Mouse (Mus musculus) kidney, postnatal 25 days (tissue): ENCODE data around the gene Bcam.

Experiments used
- DNase-seq, 2 experiments: peaks; one replicate each; pipeline ENCODE4 v3.0.0; 2021; ENCODE audit warnings: mixed read lengths in 2 of 2

Bcam gene

DNA sequence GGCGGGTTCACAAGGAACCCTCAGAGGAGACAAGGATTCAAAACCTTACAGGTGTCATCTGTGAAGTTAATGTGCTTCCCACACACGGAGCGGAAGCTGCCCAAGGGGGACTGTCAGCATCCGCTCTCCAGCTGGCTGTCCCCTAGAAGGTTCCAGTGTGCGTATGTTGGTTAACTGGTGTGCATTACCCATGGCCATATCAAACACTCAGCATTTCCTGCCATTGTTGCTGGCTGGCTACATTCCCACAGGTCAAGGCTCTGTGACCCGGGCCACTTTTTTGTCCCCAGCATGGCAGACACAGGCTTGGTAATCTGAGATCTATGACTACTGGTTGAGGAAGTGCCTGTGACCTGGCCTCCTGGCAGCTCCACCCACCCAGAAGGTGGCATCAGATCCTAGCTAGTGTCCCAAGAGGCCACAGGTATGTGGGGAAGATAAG, 48.0 kb downstream of the Bcam start:
- peak; percentile 76 to 83 for DNase-seq

DNA sequence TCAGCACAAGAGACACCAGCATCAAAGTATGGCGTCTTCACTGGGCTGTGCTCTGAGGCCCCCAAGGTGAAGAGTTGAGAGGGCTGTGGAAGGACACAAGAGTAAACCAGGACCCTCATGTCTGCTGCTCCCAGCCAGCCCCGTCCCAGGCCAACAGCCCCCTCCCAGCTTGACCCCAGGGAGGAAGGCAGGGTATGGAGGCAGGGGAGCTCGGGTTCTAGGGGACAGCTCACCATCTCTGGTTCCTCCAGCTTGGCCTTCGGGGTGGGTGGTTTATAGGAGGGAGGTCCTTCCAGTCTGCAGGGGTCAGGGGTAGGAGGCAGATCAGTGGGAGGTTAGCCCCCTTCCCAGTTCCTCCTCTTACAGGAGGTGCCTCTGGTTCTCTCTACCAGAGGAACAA, 51.6 kb downstream of the Bcam start:
- DNase-seq = no peak

DNA sequence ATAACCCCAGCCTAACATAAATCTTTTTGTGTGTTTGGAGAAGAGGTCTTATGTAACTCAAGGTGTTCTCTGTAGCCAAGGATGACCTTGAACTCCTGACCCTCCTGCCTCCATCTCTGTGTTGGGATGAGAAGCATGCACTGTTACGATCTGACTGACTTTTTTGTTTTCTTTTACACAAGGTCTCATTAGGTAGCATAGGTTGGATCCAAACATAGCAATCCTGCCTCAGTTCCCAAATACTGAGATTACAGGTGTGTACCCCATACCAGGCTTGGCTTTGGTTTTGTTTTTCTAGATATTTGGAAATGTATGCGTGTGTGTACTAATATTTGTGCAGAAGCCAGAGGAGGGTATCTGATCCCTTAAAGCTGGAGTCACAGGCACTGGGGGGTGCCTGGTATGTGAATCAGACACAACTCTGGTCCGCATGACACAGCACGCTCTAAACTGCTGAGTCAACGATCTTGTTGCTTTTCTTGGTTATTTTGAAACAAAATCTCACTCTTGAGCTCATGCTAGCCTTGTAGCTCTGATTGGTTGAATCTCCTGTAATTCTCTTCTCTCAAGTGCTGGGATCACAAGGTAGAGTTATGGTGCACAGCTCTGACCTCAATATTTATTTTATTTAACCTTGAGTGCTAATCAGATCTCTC, 52.4 kb downstream of the Bcam start:
- no peak for DNase-seq

DNA sequence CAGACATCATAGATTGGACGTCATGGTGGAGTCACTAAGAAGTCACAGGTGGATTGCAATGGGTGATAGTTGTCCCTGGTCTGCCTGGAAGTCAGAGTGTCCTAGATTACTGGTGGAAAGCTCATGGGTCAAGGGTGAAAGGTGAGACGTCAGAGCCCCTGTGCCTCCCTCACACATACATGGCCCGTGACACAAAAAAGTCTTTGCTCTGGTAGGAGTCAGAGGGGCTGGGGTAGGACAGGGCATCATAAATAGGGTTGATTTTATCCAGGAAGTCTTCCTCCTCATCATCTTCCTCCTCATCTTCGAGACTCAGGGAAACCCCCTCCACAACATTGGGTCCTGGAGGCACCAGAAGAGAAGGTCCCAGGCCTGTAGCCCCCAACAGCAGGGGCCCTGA, 53.5 kb downstream of the Bcam start:
- DNase-seq = no peak

- no peak for DNase-seq
Observed at GRCm38 (mm10) chr7:19716822-19717221, 54.0 kb downstream of the Bcam start.

DNA sequence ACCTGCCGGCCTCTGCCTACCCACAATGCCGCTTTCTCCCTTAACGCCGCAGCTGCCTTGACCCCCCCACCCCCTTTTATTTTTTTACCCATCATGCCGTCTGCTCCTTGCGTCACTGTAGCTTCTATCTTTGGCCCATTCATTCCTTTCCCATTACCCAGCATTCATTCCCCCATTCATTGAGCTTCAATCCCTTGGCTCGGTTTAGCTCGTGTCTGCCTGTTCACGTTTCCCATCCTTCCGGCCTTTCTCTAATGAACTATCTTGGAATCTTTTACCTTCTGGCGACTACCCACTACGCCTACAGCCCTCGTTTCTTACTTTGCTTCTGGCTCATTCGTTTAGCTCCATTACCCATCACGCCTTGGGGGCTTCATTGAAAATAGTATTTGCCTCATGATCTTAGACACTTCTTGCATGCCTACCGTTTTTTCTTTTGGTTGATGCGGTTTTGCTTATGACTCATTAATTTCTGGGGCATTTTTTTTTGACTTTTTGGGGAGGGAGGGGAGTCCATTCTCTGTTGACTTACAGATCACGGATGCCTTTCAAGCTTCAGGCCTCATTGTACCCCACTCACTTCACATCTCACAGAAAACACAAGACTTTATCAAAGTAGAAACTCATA, 54.6 kb downstream of the Bcam start:
- no peak for DNase-seq

DNA sequence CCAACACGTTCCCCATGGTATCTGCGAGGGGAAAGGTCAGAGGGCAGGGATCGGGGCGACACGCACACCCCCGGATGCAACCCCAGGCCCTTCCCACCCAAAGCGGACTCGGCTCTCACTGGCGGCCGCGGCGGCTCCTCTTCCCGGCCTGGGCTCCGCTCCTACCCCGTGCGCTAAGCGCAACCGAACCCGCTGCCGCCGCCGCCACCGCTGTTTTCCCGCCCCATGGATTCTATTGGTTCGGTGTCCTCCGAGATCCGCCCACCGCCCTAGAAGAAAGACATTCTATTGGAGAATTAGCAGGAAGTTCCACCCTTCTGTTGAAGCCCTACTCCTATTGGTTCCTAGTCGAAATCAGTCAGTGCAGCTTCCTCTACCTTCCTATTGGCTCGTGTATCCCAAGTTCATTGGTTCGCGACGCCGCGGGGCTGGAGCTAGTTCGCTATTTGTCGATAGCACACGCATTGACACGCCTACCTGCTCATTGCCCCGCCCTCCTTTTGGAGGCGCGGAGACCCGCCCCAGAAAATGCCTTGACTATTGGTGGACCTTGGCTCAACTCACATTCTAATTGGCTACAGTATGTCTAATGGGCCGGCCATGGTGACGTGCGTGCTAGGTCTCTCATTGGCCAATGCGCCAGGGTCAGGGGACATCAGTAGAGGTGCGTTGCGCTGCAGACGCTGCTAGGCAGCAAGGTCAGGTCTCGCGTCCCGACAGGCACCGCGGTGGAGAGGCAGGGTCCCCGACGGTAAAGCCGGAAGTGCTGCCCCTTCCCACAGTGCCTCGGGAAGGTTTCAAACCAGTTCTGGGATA, 55.4 kb downstream of the Bcam start, which contains the start of gene Tomm40:
Tomm40 (minus strand) TSS at position 200 of the 816 bp plus-strand sequence.
- peak; percentile 100 for DNase-seq

GRCm38 (mm10) chr7:19714836-19715235, 56.0 kb downstream of the Bcam start:
- DNase-seq = no peak

- no peak for DNase-seq
Observed at GRCm38 (mm10) chr7:19713598-19713997, 57.2 kb downstream of the Bcam start.

- peak in 1 of 2 experiments; percentile 26 for DNase-seq
Observed at GRCm38 (mm10) chr7:19713196-19713595, 57.6 kb downstream of the Bcam start.

GRCm38 (mm10) chr7:19712414-19712813, 58.4 kb downstream of the Bcam start:
- DNase-seq = peak in 1 of 2 experiments; percentile 27

- DNase-seq = no peak
Observed at GRCm38 (mm10) chr7:19710650-19711049, 60.2 kb downstream of the Bcam start.
